Comparison of ENCODE assay signal across 8 mouse cellular contexts in genomic region chr13:83730155-83730712, GRCm38 (mm10).
DNase-seq lines count a peak whose midpoint lies in the region; ATAC-seq and TF ChIP-seq lines count a peak whose summit lies in the region.

No protein-coding gene starts in this region.

- ATAC-seq in heart, embryonic 11.5 days (replicated peaks; ENCODE audit: insufficient number of reproducible peaks, low FRiP score, low TSS enrichment), result peak; percentile 19
- peak; percentile 9 for ATAC-seq in Patski
- peak; percentile 1; the same call in 1 of the 2 replicates for ATAC-seq in hindbrain, embryonic 13.5 days (ENCODE audit: low FRiP score)
- peak; percentile 2 for ATAC-seq in midbrain, embryonic 15.5 days (replicated peaks)
- ATAC-seq in activated CD4-positive, CD25-positive, alpha-beta regulatory T cell, adult 4 months, result no peak

- intact Hi-C loops in heart, postnatal 25 days (cut with DNase I), result loop anchor here (10.0 kb wide), 1 partner anchor 495 kb away; the partner anchor contains the start of gene Tmem161b

- no peaks in the 10 kb centered on the region for H3K36me3 ChIP-seq in heart, embryonic 11.5 days (ENCODE audit: control insufficient read depth, insufficient read depth, low read length)
- H3K36me3 ChIP-seq in hindbrain, embryonic 13.5 days, result 0 out of 2 replicates have a peak, but pooled peaks cover 2% of the 10 kb centered on the region
- no peaks in the 10 kb centered on the region for H3K36me3 ChIP-seq in midbrain, embryonic 15.5 days (replicated peaks)

- CTCF ChIA-PET in Patski (lab: Charles Lee), result no interaction called here

- peak overlapping the region; percentile 75 for H3K4me2 ChIP-seq in heart, embryonic 11.5 days
- H3K4me2 ChIP-seq in hindbrain, embryonic 13.5 days, result peak overlapping the region; percentile 72
- peak overlapping the region; percentile 62 for H3K4me2 ChIP-seq in midbrain, embryonic 15.5 days

- peak overlapping the region; percentile 64 for H3K9ac ChIP-seq in heart, embryonic 11.5 days (ENCODE audit: low read depth, low read length)
- peak overlapping the region; percentile 100 for H3K9ac ChIP-seq in hindbrain, embryonic 13.5 days
- peak overlapping the region; percentile 96 for H3K9ac ChIP-seq in midbrain, embryonic 15.5 days

- no peak for DNase-seq in heart, postnatal 25 days (ENCODE audit: low spot score)
- DNase-seq in Patski (ENCODE audit: low read depth, low spot score), result no peak
- no peak for DNase-seq in left cerebral cortex, adult 11 months (ENCODE audit: low spot score)
- DNase-seq in spleen, postnatal 36 days (ENCODE audit: low spot score in 2 of 2), result no peak

- H3K27ac ChIP-seq in heart, embryonic 11.5 days (ENCODE audit: low read depth, low read length), result peak overlapping the region; percentile 60; the same call in 1 of the 2 replicates
- peak overlapping the region; percentile 100 for H3K27ac ChIP-seq in hindbrain, embryonic 13.5 days
- peak overlapping the region; percentile 98 for H3K27ac ChIP-seq in midbrain, embryonic 15.5 days

- H3K9me3 ChIP-seq in heart, embryonic 11.5 days (replicated peaks; ENCODE audit: control insufficient read depth, low read length), result no peaks in the 10 kb centered on the region
- no peaks in the 10 kb centered on the region for H3K9me3 ChIP-seq in hindbrain, embryonic 13.5 days
- no peaks in the 10 kb centered on the region for H3K9me3 ChIP-seq in midbrain, embryonic 15.5 days

- TF ChIP-seq CTCF in Patski (IDR thresholded peaks at IDR 0.05), result no peak

- peak overlapping the region; percentile 47 for H3K4me3 ChIP-seq in heart, embryonic 11.5 days (ENCODE audit: low read depth, low read length)
- peak overlapping the region; percentile 79 for H3K4me3 ChIP-seq in hindbrain, embryonic 13.5 days
- peak overlapping the region; percentile 50 for H3K4me3 ChIP-seq in midbrain, embryonic 15.5 days

- H3K4me1 ChIP-seq in heart, embryonic 11.5 days (ENCODE audit: control insufficient read depth, insufficient read depth, low read length), result peaks cover 5% of the 10 kb centered on the region
- H3K4me1 ChIP-seq in hindbrain, embryonic 13.5 days (replicated peaks), result no peaks in the 10 kb centered on the region
- no peaks in the 10 kb centered on the region for H3K4me1 ChIP-seq in midbrain, embryonic 15.5 days

- in situ Hi-C loops in Patski (cut with MboI; ENCODE audit: low pct_unique_long_range_greater_than_20kb), result loop anchor here (10.0 kb wide), 1 partner anchor 495 kb away; the partner anchor contains the start of gene Tmem161b

- POLR2A ChIA-PET in Patski (lab: Charles Lee), result interaction anchor here (0.6 kb wide), 1 partner anchor 18 kb away, joined by 6 read pairs; no protein-coding TSS in a partner anchor

- H3K27me3 ChIP-seq in heart, embryonic 11.5 days (ENCODE audit: control insufficient read depth, insufficient read depth, low read length), result peaks cover 68% of the 10 kb centered on the region
- peaks cover 25% of the 10 kb centered on the region for H3K27me3 ChIP-seq in Patski
- H3K27me3 ChIP-seq in hindbrain, embryonic 13.5 days, result no peaks in the 10 kb centered on the region
- H3K27me3 ChIP-seq in midbrain, embryonic 15.5 days (replicated peaks), result no peaks in the 10 kb centered on the region

- under 1% methylated on average over 16 of the region's 16 CpGs for WGBS in heart, embryonic 11.5 days (ENCODE audit: insufficient replicate concordance)
- whole genome bisulfite sequencing in hindbrain, embryonic 13.5 days, result under 1% methylated on average over 16 of the region's 16 CpGs
- 1% methylated on average over 16 of the region's 16 CpGs for WGBS in midbrain, embryonic 15.5 days
